Mouse (Mus musculus) embryonic facial prominence, embryonic 14.5 days (tissue): ENCODE results near the gene Tdg. TPM values are rescaled to one million over a fixed set of nuclear protein-coding genes. Genes with fewer than 3 reads are reported as not detected.
A peak's percentile ranks its signal among the peaks of the same experiment; 100 is the strongest.

Source experiments
- ATAC-seq: fragments of 200-750 bp; cut with Nextera tagmentation; 2 replicates; pipeline ENCODE4 v1.8.0; 2017; ENCODE audit warnings: low read depth, moderate number of reproducible peaks, moderate TSS enrichment
- DNase-seq: peaks from one replicate; pipeline ENCODE4 v3.0.0-alpha.2; 2015; ENCODE audit warnings: low spot score
- H3K27ac ChIP-seq: fragments of 300-500 bp; sonication (generic); replicated peaks from 2 replicates; pipeline ENCODE4 v1.5.1; 2014; ENCODE audit warnings: low read depth, mild to moderate bottlenecking, low read length, moderate library complexity
- H3K27me3 ChIP-seq: fragments of 300-500 bp; sonication (generic); replicated peaks from 2 replicates; pipeline ENCODE4 v1.6.1; 2014; ENCODE audit warnings: low read length; ENCODE audit not compliant: control insufficient read depth, insufficient read depth
- H3K36me3 ChIP-seq: fragments of 300-500 bp; sonication (generic); 2 replicates; pipeline ENCODE4 v1.6.1; 2014; ENCODE audit warnings: low read length, mixed read lengths; ENCODE audit not compliant: control insufficient read depth, insufficient read depth
- H3K4me1 ChIP-seq: fragments of 300-500 bp; sonication (generic); 2 replicates; pipeline ENCODE4 v1.6.1; 2014; ENCODE audit warnings: antibody characterized with exemption, low read length; ENCODE audit not compliant: control insufficient read depth, insufficient read depth
- H3K4me2 ChIP-seq: fragments of 300-500 bp; sonication (generic); 2 replicates; pipeline ENCODE4 v1.6.1; 2014; ENCODE audit warnings: low read depth, mild to moderate bottlenecking, low read length, moderate library complexity, mixed read lengths
- H3K4me3 ChIP-seq: fragments of 300-500 bp; sonication (generic); 2 replicates; pipeline ENCODE4 v1.5.1; 2014; ENCODE audit warnings: low read depth, mild to moderate bottlenecking, low read length
- H3K9ac ChIP-seq: fragments of 300-500 bp; sonication (generic); 2 replicates; pipeline ENCODE4 v1.6.1; 2014; ENCODE audit warnings: low read depth, mild to moderate bottlenecking, low read length, moderate library complexity, mixed read lengths
- H3K9me3 ChIP-seq: fragments of 300-500 bp; sonication (generic); 2 replicates; pipeline ENCODE4 v1.6.1; 2016; ENCODE audit warnings: low read length; ENCODE audit not compliant: control insufficient read depth
- WGBS: fragments of 180-500 bp; shearing (Covaris S2); extraction: QIAGEN DNeasy Blood & Tissue Kit; methylation state at CpG from one replicate; pipeline ENCODE4 v1.1.7; 2014; 5-methylcytosine and 5-hydroxymethylcytosine counted together
- polyA plus RNA-seq: library from polyadenylated mRNA; unstranded; fragments of >200 nt; fragmentation: Nextera tagmentation; extraction: Ambion mirVana; gene quantifications from 2 replicates; pipeline ENCODE4 v1.2.1, GENCODE M21; 2014

The Tdg gene
- polyA plus RNA-seq, 1 experiment from 2014 or later, result 103 TPM

GRCm38 (mm10) chr10:82697305-82697898 lies 67.8 kb downstream of the Tdg start:
- Histone ChIP-seq H3K27ac (no peak overlapping the region), H3K36me3 (peaks cover 12% of the 10 kb centered on the region), H3K27me3 (no peaks in the 10 kb centered on the region), H3K4me1 (peaks cover 13% of the 10 kb centered on the region), H3K9ac (no peak overlapping the region), H3K9me3 (no peaks in the 10 kb centered on the region), H3K4me2 (no peak overlapping the region), H3K4me3 (no peak overlapping the region)
- ATAC-seq (no peak), DNase-seq (peak; percentile 14)
- 77% methylated on average over 3 of the region's 3 CpGs for WGBS

DNA sequence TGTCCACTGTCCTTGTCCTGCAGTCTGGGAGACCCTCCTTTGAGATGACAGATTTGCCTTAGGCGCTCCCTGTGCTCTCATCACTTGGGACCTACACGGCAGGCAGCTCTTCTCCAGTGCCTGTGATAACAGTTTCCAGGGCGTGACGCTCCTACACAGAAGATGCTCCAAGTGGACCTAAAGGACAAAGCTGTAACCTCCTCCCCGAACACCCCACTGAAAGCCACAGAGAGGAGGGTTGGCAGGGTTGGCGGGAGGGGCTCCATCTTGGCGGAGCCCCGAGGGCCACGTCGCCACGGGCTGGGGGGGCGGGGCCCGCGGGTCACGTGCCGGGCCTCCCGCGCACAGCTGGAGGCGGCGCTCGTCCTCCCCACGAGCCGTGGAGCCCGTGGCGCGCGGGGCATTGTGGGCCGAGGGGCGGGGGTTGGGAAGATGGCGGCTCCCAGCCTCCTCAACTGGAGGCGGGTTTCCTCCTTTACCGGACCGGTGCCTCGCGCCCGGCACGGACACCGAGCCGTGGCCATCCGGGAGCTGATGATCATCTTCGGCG lies 69.2 kb downstream of the Tdg start:
- H3K9me3 ChIP-seq, result no peaks in the 10 kb centered on the region
- ATAC-seq, result peak; percentile 97
- peaks cover 20% of the 10 kb centered on the region for H3K36me3 ChIP-seq
- 0% methylated on average over 14 of the region's 42 CpGs for WGBS
- peaks cover 13% of the 10 kb centered on the region for H3K4me1 ChIP-seq
- peak overlapping the region; percentile 84 for H3K9ac ChIP-seq
- H3K27ac ChIP-seq, result peak overlapping the region; percentile 71
- H3K4me2 ChIP-seq, result peak overlapping the region; percentile 84
- H3K4me3 ChIP-seq, result peak overlapping the region; percentile 95
- DNase-seq, result peak; percentile 94
- no peaks in the 10 kb centered on the region for H3K27me3 ChIP-seq

DNA sequence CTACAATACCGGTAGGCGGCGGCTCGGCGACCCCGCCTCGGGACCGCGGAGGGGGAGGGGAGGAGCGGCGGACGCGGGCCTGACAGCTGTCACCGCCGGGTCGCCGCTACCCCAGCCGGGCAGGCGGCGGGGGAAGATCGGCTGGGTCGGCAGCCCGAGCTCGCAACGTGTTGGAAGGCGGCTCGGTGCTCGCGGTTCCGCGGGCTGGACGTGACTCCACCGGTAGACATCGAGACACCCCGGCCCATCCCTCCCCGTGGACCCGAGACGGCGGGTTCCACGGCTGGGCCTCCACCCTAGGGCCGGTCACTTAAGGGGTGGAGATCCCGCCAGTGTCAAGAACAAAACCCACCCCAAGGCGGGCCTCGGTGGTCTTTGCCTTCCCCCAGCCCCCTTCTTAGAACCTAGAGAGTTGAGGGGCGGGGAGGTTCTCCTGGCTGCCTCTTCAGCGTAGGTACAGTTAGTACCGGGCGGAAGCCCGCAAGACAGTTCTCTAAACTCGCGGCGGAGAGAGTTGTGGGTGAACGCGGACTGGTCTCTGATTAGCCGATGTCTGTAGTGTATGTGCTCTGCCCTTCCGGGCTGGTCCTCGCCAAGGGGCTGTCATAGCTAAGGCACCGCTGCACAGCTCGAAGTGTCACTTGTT lies 69.8 kb downstream of the Tdg start:
- H3K4me2 ChIP-seq, result peak overlapping the region; percentile 84
- H3K9ac ChIP-seq, result peak overlapping the region; percentile 84
- ATAC-seq (peak; percentile 73), DNase-seq (peak; percentile 47)
- peak overlapping the region; percentile 95 for H3K4me3 ChIP-seq
- H3K9me3 ChIP-seq, result no peaks in the 10 kb centered on the region
- H3K36me3 ChIP-seq, result peaks cover 25% of the 10 kb centered on the region
- H3K27ac ChIP-seq, result peak overlapping the region; percentile 71
- no peaks in the 10 kb centered on the region for H3K27me3 ChIP-seq
- H3K4me1 ChIP-seq, result peaks cover 13% of the 10 kb centered on the region
- WGBS, result under 1% methylated on average over 18 of the region's 59 CpGs

Other genes starting within 250 kb of the Tdg start
- gene Gm1553, start 137.2 kb upstream of the Tdg start, polyA plus RNA-seq, result not detected in 2 replicates
- 33.0 and 35.0 TPM in 2 replicates for gene 1190007I07Rik, start 6.6 kb upstream of the Tdg start, polyA plus RNA-seq
- 25.6 and 26.7 TPM in 2 replicates for gene Glt8d2, start 60.8 kb downstream of the Tdg start, polyA plus RNA-seq
- gene Hcfc2, start 66.3 kb downstream of the Tdg start, polyA plus RNA-seq, result 45.0 and 49.4 TPM in 2 replicates
- gene Nfyb, start 134.3 kb downstream of the Tdg start, polyA plus RNA-seq, result 41.8 and 45.7 TPM in 2 replicates
- 85.0 and 98.9 TPM in 2 replicates for gene Txnrd1, start 204.1 kb downstream of the Tdg start, polyA plus RNA-seq
- 0.26 and 0.81 TPM in 2 replicates for gene Eid3, start 236.8 kb downstream of the Tdg start, polyA plus RNA-seq